Mouse (Mus musculus) heart, embryonic 13.5 days (tissue): ENCODE data around the gene Zfp653. TPM values are rescaled to one million over a fixed set of nuclear protein-coding genes. Genes with fewer than 3 reads are reported as not detected.

ENCODE experiments used
- ATAC-seq: fragments of 200-750 bp; cut with Nextera tagmentation; 2 replicates; pipeline ENCODE4 v1.8.0; 2017; ENCODE audit warnings: moderate TSS enrichment; ENCODE audit not compliant: insufficient number of reproducible peaks, low FRiP score, low TSS enrichment; ENCODE audit errors: extremely low read depth
- H3K27ac ChIP-seq: fragments of 300-500 bp; sonication (generic); replicated peaks from 2 replicates; pipeline ENCODE4 v1.5.1; 2015; ENCODE audit warnings: moderate library complexity, mild to moderate bottlenecking, inconsistent platforms
- H3K27me3 ChIP-seq: fragments of 300-500 bp; sonication (generic); replicated peaks from 2 replicates; pipeline ENCODE4 v1.6.1; 2015; ENCODE audit warnings: mild to moderate bottlenecking, inconsistent platforms
- H3K36me3 ChIP-seq: fragments of 300-500 bp; sonication (generic); 2 replicates; pipeline ENCODE4 v1.6.1; 2015; ENCODE audit warnings: mild to moderate bottlenecking, inconsistent platforms
- H3K4me1 ChIP-seq: fragments of 300-500 bp; sonication (generic); 2 replicates; pipeline ENCODE4 v1.6.1; 2015; ENCODE audit warnings: inconsistent platforms
- H3K4me2 ChIP-seq: fragments of 300-500 bp; sonication (generic); 2 replicates; pipeline ENCODE4 v1.6.1; 2015; ENCODE audit warnings: inconsistent platforms, mild to moderate bottlenecking, moderate library complexity
- H3K4me3 ChIP-seq: fragments of 300-500 bp; sonication (generic); 2 replicates; pipeline ENCODE4 v1.5.1; 2015; ENCODE audit warnings: moderate library complexity, mild to moderate bottlenecking, inconsistent platforms
- H3K9ac ChIP-seq: fragments of 300-500 bp; sonication (generic); 2 replicates; pipeline ENCODE4 v1.6.1; 2015; ENCODE audit warnings: inconsistent platforms, mild to moderate bottlenecking, moderate library complexity
- H3K9me3 ChIP-seq: fragments of 300-500 bp; sonication (generic); 2 replicates; pipeline ENCODE4 v1.6.1; 2016; ENCODE audit warnings: inconsistent platforms
- WGBS: fragments of 180-500 bp; shearing (Covaris S2); methylation state at CpG from one replicate; pipeline ENCODE4 v1.1.7; 2015; ENCODE audit warnings: mixed read lengths; 5-methylcytosine and 5-hydroxymethylcytosine counted together
- polyA plus RNA-seq: library from polyadenylated mRNA; unstranded; fragments of >200 nt; fragmentation: Nextera tagmentation; extraction: Ambion mirVana; gene quantifications from 2 replicates; pipeline ENCODE4 v1.2.1, GENCODE M21; 2015

The Zfp653 gene
- polyA plus RNA-seq: 9.5 TPM in 2 replicates

GRCm38 (mm10) chr9:22070791-22071573 lies at the start of gene Zfp653, which contains the start of gene Gm49318:
Gene Zfp653 (minus strand): TSS chr9:22071376.
Gene Gm49318 (minus strand): TSS chr9:22071259.
- peak; percentile 95 for ATAC-seq
- Histone ChIP-seq H3K27me3 (no peaks in the 10 kb centered on the region), H3K4me2 (peak within 1 kb of the TSS; percentile 70), H3K4me3 (peak within 1 kb of the TSS; percentile 77), H3K4me1 (peaks cover 11% of the 10 kb centered on the region), H3K9me3 (no peaks in the 10 kb centered on the region), H3K36me3 (peaks cover 56% of the 10 kb centered on the region), H3K9ac (peak within 1 kb of the TSS; percentile 95), H3K27ac (peak within 1 kb of the TSS; percentile 99)
- under 1% methylated on average over 70 of the region's 87 CpGs for WGBS

GRCm38 (mm10) chr9:22119543-22119942 lies 48.4 kb upstream of the Zfp653 start:
- peaks cover 4% of the 10 kb centered on the region; the same call in 1 of the 2 replicates for H3K27me3 ChIP-seq
- H3K4me1 ChIP-seq: peaks cover 19% of the 10 kb centered on the region
- H3K4me2 ChIP-seq: no peak overlapping the region
- no peaks in the 10 kb centered on the region for H3K9me3 ChIP-seq
- no peak overlapping the region for H3K4me3 ChIP-seq
- H3K9ac ChIP-seq: no peak overlapping the region
- H3K36me3 ChIP-seq: no peaks in the 10 kb centered on the region
- no peak overlapping the region for H3K27ac ChIP-seq
- ATAC-seq: no peak
- 86% methylated on average over 4 of the region's 4 CpGs for WGBS

- Histone ChIP-seq H3K27ac (no peak overlapping the region), H3K27me3 (peaks cover 4% of the 10 kb centered on the region; the same call in 1 of the 2 replicates), H3K4me1 (peaks cover 19% of the 10 kb centered on the region), H3K9ac (peak overlapping the region; percentile 97), H3K4me2 (peak overlapping the region; percentile 94), H3K9me3 (no peaks in the 10 kb centered on the region), H3K36me3 (peaks cover 9% of the 10 kb centered on the region), H3K4me3 (peak overlapping the region; percentile 95)
- WGBS: 37% methylated on average over 10 of the region's 10 CpGs
- ATAC-seq: no peak
Observed at GRCm38 (mm10) chr9:22117754-22118456, 46.7 kb upstream of the Zfp653 start.

- Histone ChIP-seq H3K9ac (peak within 1 kb of the TSS; percentile 97), H3K36me3 (peaks cover 19% of the 10 kb centered on the region), H3K4me3 (peak within 1 kb of the TSS; percentile 95), H3K27me3 (peaks cover 4% of the 10 kb centered on the region; the same call in 1 of the 2 replicates), H3K4me1 (peaks cover 19% of the 10 kb centered on the region), H3K9me3 (no peaks in the 10 kb centered on the region), H3K4me2 (peak within 1 kb of the TSS; percentile 94), H3K27ac (peak within 1 kb of the TSS; percentile 48)
- ATAC-seq: peak; percentile 86
- WGBS: under 1% methylated on average over 52 of the region's 52 CpGs
Observed at GRCm38 (mm10) chr9:22116740-22117426, 45.7 kb upstream of the Zfp653 start, which contains the start of gene Elof1. Gene Elof1 (minus strand): TSS chr9:22117172.

GRCm38 (mm10) chr9:22116086-22116485 lies 44.9 kb upstream of the Zfp653 start:
- 29% methylated on average over 15 of the region's 15 CpGs for WGBS
- no peak for ATAC-seq

GRCm38 (mm10) chr9:22115635-22116034 lies 44.5 kb upstream of the Zfp653 start:
- Histone ChIP-seq H3K9me3 (no peaks in the 10 kb centered on the region), H3K4me3 (peak overlapping the region; percentile 95), H3K4me1 (peaks cover 19% of the 10 kb centered on the region), H3K27ac (no peak overlapping the region), H3K36me3 (peaks cover 31% of the 10 kb centered on the region), H3K27me3 (peaks cover 4% of the 10 kb centered on the region; the same call in 1 of the 2 replicates), H3K9ac (peak overlapping the region; percentile 97), H3K4me2 (peak overlapping the region; percentile 94)
- WGBS: 90% methylated on average over 4 of the region's 4 CpGs
- no peak for ATAC-seq

More at GRCm38 (mm10) chr9:22116086-22116485, 44.9 kb upstream of the Zfp653 start:
- Histone ChIP-seq H3K4me2 (peak overlapping the region; percentile 94), H3K9ac (peak overlapping the region; percentile 97), H3K27ac (no peak overlapping the region), H3K36me3 (peaks cover 27% of the 10 kb centered on the region), H3K9me3 (no peaks in the 10 kb centered on the region), H3K27me3 (peaks cover 4% of the 10 kb centered on the region; the same call in 1 of the 2 replicates), H3K4me1 (peaks cover 19% of the 10 kb centered on the region), H3K4me3 (peak overlapping the region; percentile 95)

GRCm38 (mm10) chr9:22108194-22108593 lies 37.0 kb upstream of the Zfp653 start:
- peaks cover 97% of the 10 kb centered on the region for H3K36me3 ChIP-seq
- 84% methylated on average over 9 of the region's 9 CpGs for WGBS

GRCm38 (mm10) chr9:22099922-22100321 lies 28.7 kb upstream of the Zfp653 start:
- Histone ChIP-seq H3K4me2 (peak overlapping the region; percentile 65), H3K9ac (peak overlapping the region; percentile 81), H3K4me1 (peaks cover 34% of the 10 kb centered on the region), H3K36me3 (peaks cover 38% of the 10 kb centered on the region), H3K27me3 (peaks cover 33% of the 10 kb centered on the region), H3K9me3 (no peaks in the 10 kb centered on the region), H3K4me3 (peak overlapping the region; percentile 45), H3K27ac (peak overlapping the region; percentile 87)
- ATAC-seq: peak; percentile 63; the same call in 1 of the 2 replicates
- 0% methylated on average over 17 of the region's 18 CpGs for WGBS

More at GRCm38 (mm10) chr9:22108194-22108593, 37.0 kb upstream of the Zfp653 start:
- no peak overlapping the region for H3K27ac ChIP-seq
- H3K4me2 ChIP-seq: no peak overlapping the region
- no peak overlapping the region for H3K4me3 ChIP-seq
- no peak overlapping the region for H3K9ac ChIP-seq
- no peaks in the 10 kb centered on the region for H3K9me3 ChIP-seq
- ATAC-seq: no peak
- H3K27me3 ChIP-seq: no peaks in the 10 kb centered on the region
- H3K4me1 ChIP-seq: no peaks in the 10 kb centered on the region

GRCm38 (mm10) chr9:22098993-22099696 lies 28.0 kb upstream of the Zfp653 start, which contains the start of gene Cnn1:
Gene Cnn1 (plus strand): TSS chr9:22099216.
- Histone ChIP-seq H3K27me3 (peaks cover 33% of the 10 kb centered on the region), H3K36me3 (peaks cover 31% of the 10 kb centered on the region), H3K9me3 (no peaks in the 10 kb centered on the region), H3K4me3 (peak within 1 kb of the TSS; percentile 45), H3K4me1 (peaks cover 34% of the 10 kb centered on the region), H3K4me2 (peak within 1 kb of the TSS; percentile 65), H3K27ac (peak within 1 kb of the TSS; percentile 87), H3K9ac (peak within 1 kb of the TSS; percentile 81)
- ATAC-seq: no peak
- 4% methylated on average over 14 of the region's 14 CpGs for WGBS

GRCm38 (mm10) chr9:22095854-22096307 lies 24.7 kb upstream of the Zfp653 start:
- Histone ChIP-seq H3K27ac (peak overlapping the region; percentile 74), H3K4me1 (peaks cover 30% of the 10 kb centered on the region), H3K36me3 (no peaks in the 10 kb centered on the region), H3K9me3 (no peaks in the 10 kb centered on the region), H3K4me2 (peak overlapping the region; percentile 77), H3K27me3 (peaks cover 29% of the 10 kb centered on the region), H3K4me3 (peak overlapping the region; percentile 51), H3K9ac (peak overlapping the region; percentile 81)
- WGBS: 1% methylated on average over 24 of the region's 24 CpGs
- ATAC-seq: peak; percentile 47; the same call in 1 of the 2 replicates
